Mouse (Mus musculus): ENCODE measurements at regions not wholly inside any gene's neighbourhood (a gene's known extent, or its start where the extent isn't known, plus 50 kb on each side); places are given as distances from the start of the nearest gene placed in this dataset.
"Not testable (repeated sequence)": the region's sequence is repeated elsewhere in the genome, so short reads cannot be mapped to it uniquely, and the experiment has no call there.

- peak; percentile 41 for DNase-seq (ENCODE audit: low read depth, low spot score)
Observed at GRCm38 (mm10) chr15:93189266-93189855, 85.6 kb downstream of the Gxylt1 start.

- DNase-seq (ENCODE audit: low read depth, low spot score), result no peak
Observed at GRCm38 (mm10) chr15:93176221-93176620, 98.8 kb downstream of the Gxylt1 start.

GRCm38 (mm10) chr15:93168784-93169183, 106.2 kb downstream of the Gxylt1 start:
- no peak for DNase-seq (ENCODE audit: low read depth, low spot score)

- no peak for DNase-seq (ENCODE audit: low read depth, low spot score)
Observed at GRCm38 (mm10) chr15:93167451-93167850, 107.5 kb downstream of the Gxylt1 start.

GRCm38 (mm10) chr15:93161924-93162910, 112.8 kb downstream of the Gxylt1 start:
- no peak for DNase-seq (ENCODE audit: low read depth, low spot score)

- DNase-seq (ENCODE audit: low read depth, low spot score), result no peak
Observed at GRCm38 (mm10) chr15:93161329-93161728, 113.7 kb downstream of the Gxylt1 start.

- no peak for DNase-seq (ENCODE audit: low read depth, low spot score)
Observed at GRCm38 (mm10) chr15:93155756-93156155, 119.2 kb downstream of the Gxylt1 start.

- peak; percentile 37 for DNase-seq (ENCODE audit: low read depth, low spot score)
Observed at GRCm38 (mm10) chr15:93154022-93154421, 121.0 kb downstream of the Gxylt1 start.

GRCm38 (mm10) chr15:93144899-93145298, 130.1 kb downstream of the Gxylt1 start:
- DNase-seq (ENCODE audit: low read depth, low spot score), result no peak

GRCm38 (mm10) chr15:93144264-93144663, 130.7 kb downstream of the Gxylt1 start:
- DNase-seq (ENCODE audit: low read depth, low spot score), result peak; percentile 41

- DNase-seq (ENCODE audit: low read depth, low spot score), result peak; percentile 27
Observed at GRCm38 (mm10) chr15:93133379-93133778, 141.6 kb downstream of the Gxylt1 start.

- DNase-seq (ENCODE audit: low read depth, low spot score), result peak; percentile 65
Observed at GRCm38 (mm10) chr15:93131056-93131455, 143.9 kb downstream of the Gxylt1 start.

- no peak for DNase-seq (ENCODE audit: low read depth, low spot score)
Observed at GRCm38 (mm10) chr15:93125261-93125660, 149.7 kb downstream of the Gxylt1 start.

GRCm38 (mm10) chr15:93121156-93121555, 153.8 kb downstream of the Gxylt1 start:
- DNase-seq (ENCODE audit: low read depth, low spot score), result no peak

GRCm38 (mm10) chr15:93117806-93118205, 157.2 kb downstream of the Gxylt1 start:
- not testable (repeated sequence) for DNase-seq (ENCODE audit: low read depth, low spot score)

GRCm38 (mm10) chr15:93115674-93116102, 159.3 kb downstream of the Gxylt1 start:
- peak; percentile 62 for DNase-seq (ENCODE audit: low read depth, low spot score)

GRCm38 (mm10) chr15:93104936-93105335, 170.0 kb downstream of the Gxylt1 start:
- no peak for DNase-seq (ENCODE audit: low read depth, low spot score)

- no peak for DNase-seq (ENCODE audit: low read depth, low spot score)
Observed at GRCm38 (mm10) chr15:93103426-93103825, 171.6 kb downstream of the Gxylt1 start.

- DNase-seq (ENCODE audit: low read depth, low spot score), result no peak
Observed at GRCm38 (mm10) chr15:93101881-93102280, 173.1 kb downstream of the Gxylt1 start.

GRCm38 (mm10) chr15:93100837-93101236, 174.1 kb downstream of the Gxylt1 start:
- DNase-seq (ENCODE audit: low read depth, low spot score), result no peak

- no peak for DNase-seq (ENCODE audit: low read depth, low spot score)
Observed at GRCm38 (mm10) chr15:93099840-93100239, 175.1 kb downstream of the Gxylt1 start.

GRCm38 (mm10) chr15:93096335-93096734, 178.6 kb downstream of the Gxylt1 start:
- no peak for DNase-seq (ENCODE audit: low read depth, low spot score)

GRCm38 (mm10) chr15:93095224-93095623, 179.8 kb downstream of the Gxylt1 start:
- DNase-seq (ENCODE audit: low read depth, low spot score), result no peak

All from ZHBTc4 (cell line).